Mouse (Mus musculus): ENCODE measurements around the gene Fads3. TPM values are rescaled to one million over a fixed set of nuclear protein-coding genes. Genes with fewer than 3 reads are reported as not detected.
A peak's percentile ranks its signal among the peaks of the same experiment; 100 is the strongest.

Fads3 gene
- total and polyA plus RNA-seq, 2 experiments: 1.4 to 4.8 TPM

- TF ChIP-seq POLR2A (IDR thresholded peaks at IDR 0.05; ENCODE audit: extremely low read depth, insufficient read depth, low read length) (no peak), CTCF (IDR thresholded peaks at IDR 0.05; ENCODE audit: low read depth, low read length) (no peak)
- H3K27me3 ChIP-seq (ENCODE audit: control insufficient read depth, insufficient read depth, low read length): no peaks in the 10 kb centered on the region
- DNase-seq (ENCODE audit: extremely low read depth, low read depth, low spot score): no peak
- H3K27ac ChIP-seq (replicated peaks; ENCODE audit: insufficient read depth, low read depth, low read length): peak overlapping the region; percentile 68; the same call in 1 of the 2 replicates
- no peaks in the 10 kb centered on the region for H3K36me3 ChIP-seq (ENCODE audit: control insufficient read depth, insufficient read depth, low read length)
- no peak overlapping the region for H3K9ac ChIP-seq (ENCODE audit: low read depth, low read length)
- WGBS: 58% methylated on average over 10 of the region's 10 CpGs
- peaks cover 4% of the 10 kb centered on the region; the same call in 1 of the 2 replicates for H3K79me2 ChIP-seq (ENCODE audit: control insufficient read depth, insufficient read depth, low read length)
- H3K4me1 ChIP-seq (ENCODE audit: control insufficient read depth, insufficient read depth, low read length): peaks cover 24% of the 10 kb centered on the region
- no peak overlapping the region for H3K4me3 ChIP-seq (ENCODE audit: insufficient read depth, low read depth, low read length)
Measured at GRCm38 (mm10) chr19:10105034-10105493, 63.7 kb downstream of the Fads3 start.

- Histone ChIP-seq H3K27ac (replicated peaks; ENCODE audit: insufficient read depth, low read depth, low read length) (no peak overlapping the region), H3K9ac (ENCODE audit: low read depth, low read length) (no peak overlapping the region), H3K27me3 (ENCODE audit: control insufficient read depth, insufficient read depth, low read length) (no peaks in the 10 kb centered on the region), H3K4me3 (ENCODE audit: insufficient read depth, low read depth, low read length) (no peak overlapping the region), H3K4me1 (ENCODE audit: control insufficient read depth, insufficient read depth, low read length) (peaks cover 24% of the 10 kb centered on the region), H3K79me2 (ENCODE audit: control insufficient read depth, insufficient read depth, low read length) (no peaks in the 10 kb centered on the region), H3K36me3 (ENCODE audit: control insufficient read depth, insufficient read depth, low read length) (no peaks in the 10 kb centered on the region)
- TF ChIP-seq CTCF (IDR thresholded peaks at IDR 0.05; ENCODE audit: low read depth, low read length) (no peak), POLR2A (IDR thresholded peaks at IDR 0.05; ENCODE audit: extremely low read depth, insufficient read depth, low read length) (no peak)
- no peak for DNase-seq (ENCODE audit: extremely low read depth, low read depth, low spot score)
- 94% methylated on average over 2 of the region's 2 CpGs for WGBS
Measured at GRCm38 (mm10) chr19:10106634-10107033, 65.3 kb downstream of the Fads3 start.

GRCm38 (mm10) chr19:10107051-10107611, 65.8 kb downstream of the Fads3 start:
- H3K79me2 ChIP-seq (ENCODE audit: control insufficient read depth, insufficient read depth, low read length): no peaks in the 10 kb centered on the region
- no peak for DNase-seq (ENCODE audit: extremely low read depth, low read depth, low spot score)
- H3K9ac ChIP-seq (ENCODE audit: low read depth, low read length): no peak overlapping the region
- 88% methylated on average over 5 of the region's 5 CpGs for WGBS
- H3K4me1 ChIP-seq (ENCODE audit: control insufficient read depth, insufficient read depth, low read length): peaks cover 24% of the 10 kb centered on the region
- TF ChIP-seq POLR2A (IDR thresholded peaks at IDR 0.05; ENCODE audit: extremely low read depth, insufficient read depth, low read length): no peak
- TF ChIP-seq CTCF (IDR thresholded peaks at IDR 0.05; ENCODE audit: low read depth, low read length): no peak
- H3K27me3 ChIP-seq (ENCODE audit: control insufficient read depth, insufficient read depth, low read length): no peaks in the 10 kb centered on the region
- H3K4me3 ChIP-seq (ENCODE audit: insufficient read depth, low read depth, low read length): no peak overlapping the region
- no peak overlapping the region for H3K27ac ChIP-seq (replicated peaks; ENCODE audit: insufficient read depth, low read depth, low read length)
- H3K36me3 ChIP-seq (ENCODE audit: control insufficient read depth, insufficient read depth, low read length): no peaks in the 10 kb centered on the region

GRCm38 (mm10) chr19:10108129-10108528, 66.8 kb downstream of the Fads3 start:
- Histone ChIP-seq H3K9ac (ENCODE audit: low read depth, low read length) (no peak overlapping the region), H3K4me3 (ENCODE audit: insufficient read depth, low read depth, low read length) (no peak overlapping the region), H3K27ac (replicated peaks; ENCODE audit: insufficient read depth, low read depth, low read length) (0 out of 2 replicates have a peak overlapping the region, but pooled peaks have one; percentile 23), H3K79me2 (ENCODE audit: control insufficient read depth, insufficient read depth, low read length) (no peaks in the 10 kb centered on the region), H3K27me3 (ENCODE audit: control insufficient read depth, insufficient read depth, low read length) (no peaks in the 10 kb centered on the region), H3K4me1 (ENCODE audit: control insufficient read depth, insufficient read depth, low read length) (peaks cover 19% of the 10 kb centered on the region), H3K36me3 (ENCODE audit: control insufficient read depth, insufficient read depth, low read length) (no peaks in the 10 kb centered on the region)
- WGBS: 31% methylated on average over 1 of the region's 1 CpGs
- DNase-seq (ENCODE audit: extremely low read depth, low read depth, low spot score): peak; percentile 63
- TF ChIP-seq POLR2A (IDR thresholded peaks at IDR 0.05; ENCODE audit: extremely low read depth, insufficient read depth, low read length) (no peak), CTCF (IDR thresholded peaks at IDR 0.05; ENCODE audit: low read depth, low read length) (no peak)

GRCm38 (mm10) chr19:10108666-10109065, 67.3 kb downstream of the Fads3 start:
- H3K27me3 ChIP-seq (ENCODE audit: control insufficient read depth, insufficient read depth, low read length): no peaks in the 10 kb centered on the region
- DNase-seq (ENCODE audit: extremely low read depth, low read depth, low spot score): no peak
- H3K4me3 ChIP-seq (ENCODE audit: insufficient read depth, low read depth, low read length): no peak overlapping the region
- TF ChIP-seq CTCF (IDR thresholded peaks at IDR 0.05; ENCODE audit: low read depth, low read length) (no peak), POLR2A (IDR thresholded peaks at IDR 0.05; ENCODE audit: extremely low read depth, insufficient read depth, low read length) (no peak)
- WGBS: 100% methylated on average over 2 of the region's 2 CpGs
- no peak overlapping the region for H3K9ac ChIP-seq (ENCODE audit: low read depth, low read length)
- H3K27ac ChIP-seq (replicated peaks; ENCODE audit: insufficient read depth, low read depth, low read length): no peak overlapping the region
- H3K36me3 ChIP-seq (ENCODE audit: control insufficient read depth, insufficient read depth, low read length): no peaks in the 10 kb centered on the region
- no peaks in the 10 kb centered on the region for H3K79me2 ChIP-seq (ENCODE audit: control insufficient read depth, insufficient read depth, low read length)
- peaks cover 15% of the 10 kb centered on the region for H3K4me1 ChIP-seq (ENCODE audit: control insufficient read depth, insufficient read depth, low read length)

Other genes with a start within 250 kb of the Fads3 start
- gene Scgb2a2, start 194.0 kb upstream of the Fads3 start, total RNA-seq (2014; rRNA removed): not detected in 2 replicates
- not detected in 2 replicates for gene Scgb2a2, start 194.0 kb upstream of the Fads3 start, polyA plus RNA-seq (2012; rRNA removed)
- 1.9 and 2.4 TPM in 2 replicates for gene Incenp, start 142.0 kb upstream of the Fads3 start, total RNA-seq (2014; rRNA removed)
- 0.76 and 1.4 TPM in 2 replicates for gene Incenp, start 142.0 kb upstream of the Fads3 start, polyA plus RNA-seq (2012; rRNA removed)
- 1,154 and 1,241 TPM in 2 replicates for gene Fth1, start 61.0 kb upstream of the Fads3 start, total RNA-seq (2014; rRNA removed)
- 7,340 and 8,771 TPM in 2 replicates for gene Fth1, start 61.0 kb upstream of the Fads3 start, polyA plus RNA-seq (2012; rRNA removed)
- gene Best1, start 39.9 kb upstream of the Fads3 start, total RNA-seq (2014; rRNA removed): not detected in 2 replicates
- gene Best1, start 39.9 kb upstream of the Fads3 start, polyA plus RNA-seq (2012; rRNA removed): 0.05 TPM in 1 of 2 replicates, not detected in the other
- gene Rab3il1, start 39.9 kb upstream of the Fads3 start, total RNA-seq (2014; rRNA removed): 3.1 and 4.0 TPM in 2 replicates
- 3.1 and 3.8 TPM in 2 replicates for gene Rab3il1, start 39.9 kb upstream of the Fads3 start, polyA plus RNA-seq (2012; rRNA removed)
- 284 and 293 TPM in 2 replicates for gene Fads2, start 60.2 kb downstream of the Fads3 start, total RNA-seq (2014; rRNA removed)
- 586 and 618 TPM in 2 replicates for gene Fads2, start 60.2 kb downstream of the Fads3 start, polyA plus RNA-seq (2012; rRNA removed)
- gene Fads1, start 141.3 kb downstream of the Fads3 start, total RNA-seq (2014; rRNA removed): 238 and 300 TPM in 2 replicates
- gene Fads1, start 141.3 kb downstream of the Fads3 start, polyA plus RNA-seq (2012; rRNA removed): 297 and 352 TPM in 2 replicates
- gene Tmem258, start 162.4 kb downstream of the Fads3 start, total RNA-seq (2014; rRNA removed): 41.1 and 63.0 TPM in 2 replicates
- gene Tmem258, start 162.4 kb downstream of the Fads3 start, polyA plus RNA-seq (2012; rRNA removed): 80.0 and 133 TPM in 2 replicates
- gene Fen1, start 162.6 kb downstream of the Fads3 start, total RNA-seq (2014; rRNA removed): 3.0 and 4.6 TPM in 2 replicates
- 2.3 and 2.5 TPM in 2 replicates for gene Fen1, start 162.6 kb downstream of the Fads3 start, polyA plus RNA-seq (2012; rRNA removed)
- 3.0 and 5.3 TPM in 2 replicates for gene Myrf, start 199.2 kb downstream of the Fads3 start, total RNA-seq (2014; rRNA removed)
- gene Myrf, start 199.2 kb downstream of the Fads3 start, polyA plus RNA-seq (2012; rRNA removed): 23.4 and 31.4 TPM in 2 replicates

Measured in liver, adult 2 months (tissue).